Mouse (Mus musculus) effector memory CD4-positive, alpha-beta T cell, adult 7 months (primary cell): ENCODE results near the gene Olfr65. TPM values are rescaled to one million over a fixed set of nuclear protein-coding genes. Genes with fewer than 3 reads are reported as not detected.

Source experiments
- polyA plus RNA-seq: library from polyadenylated mRNA; unstranded; fragments of 100-300 nt; shearing (Covaris generic); gene quantifications from one replicate; pipeline ENCODE4 v1.2.1, GENCODE M21; 2017

Gene Olfr65
- polyA plus RNA-seq, result not detected

DNA sequence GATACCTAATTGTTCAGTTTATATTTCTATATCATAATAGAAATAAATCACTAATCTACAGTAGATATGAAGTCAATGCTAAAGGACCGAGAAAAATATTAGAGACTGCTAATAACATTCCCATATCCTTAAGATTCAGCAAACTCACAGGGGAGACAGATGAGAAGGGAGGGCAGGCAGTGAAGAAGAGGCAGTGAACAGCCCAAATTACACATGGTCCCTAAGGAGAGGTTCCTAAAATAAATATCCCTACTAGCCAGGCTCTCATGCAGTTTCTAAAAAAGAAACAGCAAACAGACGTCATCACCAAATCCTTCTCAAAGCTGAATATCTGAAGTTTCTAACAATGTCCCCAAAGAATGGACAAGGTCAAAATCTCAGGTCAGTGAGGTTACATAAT lies at the start of gene Olfr65:
Gene Olfr65, plus strand, starts transcription at position 301 of the 400 bp plus-strand sequence.

DNA sequence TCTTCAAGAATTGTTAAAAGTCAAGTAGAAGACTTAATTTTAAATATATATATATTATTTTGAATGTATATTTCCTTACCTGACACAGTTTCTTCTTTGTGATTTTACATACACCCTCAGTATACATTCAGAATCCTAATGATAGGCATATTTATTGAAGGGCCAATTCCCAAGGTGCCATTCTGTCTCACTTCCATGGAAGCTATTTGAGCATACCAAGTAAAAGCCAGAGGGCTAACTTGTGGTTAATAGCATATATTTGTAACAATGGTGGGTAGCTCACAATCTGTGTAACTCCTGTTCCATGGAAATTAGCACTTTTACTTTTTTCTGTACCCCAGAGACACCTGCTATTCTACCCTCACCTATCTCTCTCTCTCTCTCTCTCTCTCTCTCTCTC lies 17.1 kb upstream of the Olfr65 start, which contains the start of gene Olfr66:
Gene Olfr66, minus strand, starts transcription at position 101 of the 400 bp plus-strand sequence.

DNA sequence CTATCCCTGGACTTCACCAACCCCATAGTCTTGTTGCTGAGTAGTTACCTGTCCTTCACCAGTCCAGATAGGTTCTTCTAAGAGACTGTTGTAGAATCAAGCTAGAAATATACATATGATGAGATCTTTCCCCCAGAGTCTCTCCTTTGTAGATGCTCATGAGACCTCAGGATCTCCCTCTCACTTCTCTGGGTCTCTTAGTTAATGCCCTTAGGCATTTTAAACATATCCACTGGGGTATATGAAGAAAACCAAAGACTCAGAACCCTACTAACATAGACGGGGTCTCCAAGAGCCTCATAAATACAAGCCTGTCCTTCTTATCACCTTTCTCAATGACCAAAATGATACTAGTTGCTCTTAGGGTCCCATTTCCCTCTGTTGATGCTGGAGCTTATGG lies 8.9 kb upstream of the Olfr65 start, which contains the start of gene Olfr64:
Gene Olfr64, minus strand, starts transcription at position 101 of the 400 bp plus-strand sequence.

DNA sequence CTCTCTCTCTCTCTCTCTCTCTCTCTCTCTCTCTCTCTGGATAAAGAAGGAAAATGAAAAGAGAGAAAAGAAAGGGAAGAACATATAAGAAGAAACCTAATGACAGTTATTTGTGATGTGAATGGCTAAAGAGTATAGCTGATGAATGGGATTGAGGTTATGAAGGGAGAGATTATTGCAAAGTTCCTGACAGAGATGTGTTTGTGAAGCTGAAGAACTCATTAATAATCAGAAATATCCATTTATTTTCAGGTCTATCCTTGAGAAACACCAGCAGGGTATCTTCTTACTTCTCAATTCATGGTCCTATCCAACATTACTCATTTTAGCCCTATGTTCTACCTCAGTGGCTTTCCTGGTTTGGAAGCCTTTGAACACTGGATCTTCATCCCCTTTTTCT lies 25.2 kb downstream of the Olfr65 start, which contains the start of gene Olfr631:
Gene Olfr631, plus strand, starts transcription at position 301 of the 400 bp plus-strand sequence.

DNA sequence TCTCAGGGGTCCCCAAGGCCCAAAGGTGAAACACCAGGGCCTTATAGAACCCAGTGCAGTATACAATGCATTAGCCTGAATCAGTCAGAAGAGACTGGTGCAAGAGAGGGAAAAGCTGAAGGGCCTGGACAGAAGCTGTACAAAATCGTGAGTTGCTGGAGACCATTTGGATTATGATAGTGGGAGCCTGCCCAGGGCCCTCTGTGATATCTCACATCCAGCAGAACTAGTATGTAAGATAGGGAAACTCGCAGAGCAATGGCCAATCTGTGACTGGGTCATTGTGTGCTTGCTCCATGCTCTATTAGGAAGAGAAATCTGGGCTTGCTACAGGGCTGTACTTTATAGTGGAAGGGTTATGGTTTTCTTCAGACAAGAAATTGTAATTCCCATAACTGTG lies 31.0 kb downstream of the Olfr65 start, which contains the start of gene Olfr632:
Gene Olfr632, plus strand, starts transcription at position 84 of the 400 bp plus-strand sequence.

DNA sequence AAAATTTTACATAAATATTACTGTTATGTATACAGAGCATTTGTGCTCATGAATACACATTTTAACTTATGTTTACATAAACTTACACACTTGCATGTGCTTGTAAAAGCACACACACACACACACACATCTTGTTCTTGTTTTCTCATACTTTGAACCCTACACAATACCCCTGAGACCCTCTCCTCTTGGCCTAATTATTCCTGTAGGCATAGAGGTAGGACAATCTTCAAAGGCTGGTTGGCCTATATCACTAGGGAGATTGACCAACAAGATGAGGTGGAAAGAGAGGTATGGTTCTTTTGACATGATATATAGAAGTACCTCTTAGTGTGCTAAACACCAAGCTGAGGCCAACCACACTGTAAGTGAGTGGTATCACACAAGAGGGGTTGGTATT lies 40.9 kb downstream of the Olfr65 start, which contains the start of gene Olfr633:
Gene Olfr633, plus strand, starts transcription at position 301 of the 400 bp plus-strand sequence.

Other genes starting within 250 kb of the Olfr65 start
- gene Olfr623, start 239.8 kb upstream of the Olfr65 start, polyA plus RNA-seq, result not detected
- gene Olfr624, start 232.3 kb upstream of the Olfr65 start, polyA plus RNA-seq, result not detected
- gene Olfr625-ps1, start 220.8 kb upstream of the Olfr65 start, polyA plus RNA-seq, result not detected
- 0.07 TPM for gene Olfr243, start 188.8 kb upstream of the Olfr65 start, polyA plus RNA-seq
- not detected for gene Olfr628, start 173.1 kb upstream of the Olfr65 start, polyA plus RNA-seq
- gene Olfr629, start 158.5 kb upstream of the Olfr65 start, polyA plus RNA-seq, result not detected
- not detected for gene Olfr630, start 146.2 kb upstream of the Olfr65 start, polyA plus RNA-seq
- gene Olfr69, start 131.9 kb upstream of the Olfr65 start, polyA plus RNA-seq, result not detected
- not detected for gene Olfr68, start 123.8 kb upstream of the Olfr65 start, polyA plus RNA-seq
- not detected for gene Olfr67, start 111.7 kb upstream of the Olfr65 start, polyA plus RNA-seq
- gene Hbb-bt, start 89.5 kb upstream of the Olfr65 start, polyA plus RNA-seq, result not detected
- gene Hbb-bs, start 75.4 kb upstream of the Olfr65 start, polyA plus RNA-seq, result 4.4 TPM
- not detected for gene Hbb-bh2, start 63.0 kb upstream of the Olfr65 start, polyA plus RNA-seq
- 0.65 TPM for gene Hbb-bh1, start 60.3 kb upstream of the Olfr65 start, polyA plus RNA-seq
- gene Hbb-y, start 50.3 kb upstream of the Olfr65 start, polyA plus RNA-seq, result not detected
- gene Olfr66, start 17.2 kb upstream of the Olfr65 start, polyA plus RNA-seq, result not detected
- not detected for gene Olfr64, start 9.0 kb upstream of the Olfr65 start, polyA plus RNA-seq
- not detected for gene Olfr631, start 25.3 kb downstream of the Olfr65 start, polyA plus RNA-seq
- 0.43 TPM for gene Olfr632, start 30.9 kb downstream of the Olfr65 start, polyA plus RNA-seq
- not detected for gene Olfr633, start 41.0 kb downstream of the Olfr65 start, polyA plus RNA-seq
- gene Olfr635, start 67.7 kb downstream of the Olfr65 start, polyA plus RNA-seq, result 0.09 TPM
- gene Olfr638, start 95.3 kb downstream of the Olfr65 start, polyA plus RNA-seq, result not detected
- gene Olfr639, start 113.8 kb downstream of the Olfr65 start, polyA plus RNA-seq, result not detected
- not detected for gene Olfr640, start 122.1 kb downstream of the Olfr65 start, polyA plus RNA-seq
- not detected for gene Olfr641, start 132.0 kb downstream of the Olfr65 start, polyA plus RNA-seq
- not detected for gene Olfr642, start 149.2 kb downstream of the Olfr65 start, polyA plus RNA-seq
- 0.72 TPM for gene 4930516K23Rik, start 158.0 kb downstream of the Olfr65 start, polyA plus RNA-seq
- not detected for gene Olfr644, start 168.4 kb downstream of the Olfr65 start, polyA plus RNA-seq
- not detected for gene Olfr645, start 182.0 kb downstream of the Olfr65 start, polyA plus RNA-seq
- 0.96 TPM for gene Olfr646, start 201.4 kb downstream of the Olfr65 start, polyA plus RNA-seq
- gene Ubqln5, start 226.3 kb downstream of the Olfr65 start, polyA plus RNA-seq, result not detected
- gene Olfr643, start 233.9 kb downstream of the Olfr65 start, polyA plus RNA-seq, result not detected
- gene Ubqln3, start 239.8 kb downstream of the Olfr65 start, polyA plus RNA-seq, result not detected
- gene Ubqlnl, start 247.1 kb downstream of the Olfr65 start, polyA plus RNA-seq, result not detected